Mouse (Mus musculus) forebrain, embryonic 15.5 days (tissue): ENCODE results near the gene Thsd7b. TPM values are rescaled to one million over a fixed set of nuclear protein-coding genes. Genes with fewer than 3 reads are reported as not detected.

Source experiments
- ATAC-seq: fragments of 200-750 bp; cut with Nextera tagmentation; replicated peaks from 2 replicates; pipeline ENCODE4 v1.8.0; 2017; ENCODE audit warnings: mild to moderate bottlenecking, moderate TSS enrichment, moderate library complexity
- H3K27ac ChIP-seq: fragments of 300-500 bp; sonication (generic); replicated peaks from 2 replicates; pipeline ENCODE4 v1.5.1; 2015; ENCODE audit warnings: mild to moderate bottlenecking, inconsistent platforms
- H3K27me3 ChIP-seq: fragments of 300-500 bp; sonication (generic); 2 replicates; pipeline ENCODE4 v1.6.1; 2015; ENCODE audit warnings: inconsistent platforms
- H3K36me3 ChIP-seq: fragments of 300-500 bp; sonication (generic); 2 replicates; pipeline ENCODE4 v1.6.1; 2015; ENCODE audit warnings: mild to moderate bottlenecking, inconsistent platforms
- H3K4me1 ChIP-seq: fragments of 300-500 bp; sonication (generic); 2 replicates; pipeline ENCODE4 v1.6.1; 2015; ENCODE audit warnings: inconsistent platforms
- H3K4me2 ChIP-seq: fragments of 300-500 bp; sonication (generic); replicated peaks from 2 replicates; pipeline ENCODE4 v1.6.1; 2015; ENCODE audit warnings: mild to moderate bottlenecking, inconsistent platforms
- H3K4me3 ChIP-seq: fragments of 300-500 bp; sonication (generic); 2 replicates; pipeline ENCODE4 v1.5.1; 2015; ENCODE audit warnings: mild to moderate bottlenecking, inconsistent platforms
- H3K9ac ChIP-seq: fragments of 300-500 bp; sonication (generic); replicated peaks from 2 replicates; pipeline ENCODE4 v1.6.1; 2015; ENCODE audit warnings: mild to moderate bottlenecking, inconsistent platforms
- H3K9me3 ChIP-seq: fragments of 300-500 bp; sonication (generic); 2 replicates; pipeline ENCODE4 v1.6.1; 2016; ENCODE audit warnings: inconsistent platforms
- WGBS: fragments of 180-500 bp; shearing (Covaris S2); methylation state at CpG from one replicate; pipeline ENCODE4 v1.1.7; 2015; ENCODE audit warnings: mixed read lengths; 5-methylcytosine and 5-hydroxymethylcytosine counted together
- polyA plus RNA-seq: library from polyadenylated mRNA; unstranded; fragments of >200 nt; fragmentation: Nextera tagmentation; extraction: Ambion mirVana; gene quantifications from 2 replicates; pipeline ENCODE4 v1.2.1, GENCODE M21; 2015

Gene Thsd7b
- polyA plus RNA-seq, 1 experiment from 2014 or later, result 6.2 TPM

DNA sequence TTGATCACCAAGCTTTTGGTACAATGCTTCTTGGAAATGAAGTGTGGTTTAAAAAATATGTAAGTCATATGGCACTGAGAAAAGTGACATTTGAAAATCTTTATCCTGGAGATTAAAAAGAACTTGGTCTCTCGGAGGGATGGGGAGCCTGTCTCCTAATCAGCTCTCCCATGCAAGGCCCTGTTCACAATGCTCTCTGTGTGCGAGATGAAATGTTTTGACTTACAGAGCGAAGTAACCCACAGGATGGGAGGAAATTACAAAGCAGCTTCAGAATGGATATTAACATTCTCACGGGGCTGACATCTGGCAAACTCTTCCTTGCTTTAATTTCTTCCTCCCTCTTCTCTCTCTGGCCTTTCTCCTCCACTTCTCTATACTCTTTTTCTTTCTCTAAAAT lies 405.7 kb downstream of the Thsd7b start:
- Histone ChIP-seq H3K9ac (no peak overlapping the region), H3K4me1 (peaks cover 7% of the 10 kb centered on the region), H3K27ac (no peak overlapping the region), H3K27me3 (no peaks in the 10 kb centered on the region), H3K36me3 (no peaks in the 10 kb centered on the region), H3K4me2 (no peak overlapping the region), H3K9me3 (no peaks in the 10 kb centered on the region), H3K4me3 (no peak overlapping the region)
- WGBS, result 10% methylated on average over 4 of the region's 4 CpGs
- ATAC-seq, result no peak; the same call in 1 of the 2 replicates

DNA sequence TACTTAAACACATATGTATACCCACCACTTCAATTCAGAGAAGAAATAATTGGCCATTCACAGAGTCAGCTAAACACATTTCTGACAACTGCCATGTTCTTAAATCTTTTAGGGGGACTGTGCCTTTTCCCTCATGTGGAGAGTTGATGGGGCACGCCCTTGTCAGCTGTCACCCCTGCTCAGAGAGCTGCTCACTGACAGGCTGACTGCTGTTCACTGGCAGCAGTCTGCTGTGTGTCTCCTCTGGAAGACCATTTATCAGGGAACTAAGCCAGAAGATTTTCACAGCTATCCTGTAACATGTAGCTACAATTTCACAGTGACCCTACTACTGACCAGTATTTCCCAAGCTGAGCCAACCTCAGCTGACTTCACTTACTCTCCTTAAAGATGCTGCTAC lies 432.6 kb downstream of the Thsd7b start:
- ATAC-seq, result no peak
- H3K9ac ChIP-seq, result no peak overlapping the region
- WGBS, result 61% methylated on average over 1 of the region's 1 CpGs
- no peak overlapping the region for H3K27ac ChIP-seq
- no peaks in the 10 kb centered on the region for H3K4me1 ChIP-seq
- H3K4me3 ChIP-seq, result no peak overlapping the region
- no peaks in the 10 kb centered on the region for H3K36me3 ChIP-seq
- no peak overlapping the region for H3K4me2 ChIP-seq
- no peaks in the 10 kb centered on the region for H3K9me3 ChIP-seq
- H3K27me3 ChIP-seq, result no peaks in the 10 kb centered on the region

DNA sequence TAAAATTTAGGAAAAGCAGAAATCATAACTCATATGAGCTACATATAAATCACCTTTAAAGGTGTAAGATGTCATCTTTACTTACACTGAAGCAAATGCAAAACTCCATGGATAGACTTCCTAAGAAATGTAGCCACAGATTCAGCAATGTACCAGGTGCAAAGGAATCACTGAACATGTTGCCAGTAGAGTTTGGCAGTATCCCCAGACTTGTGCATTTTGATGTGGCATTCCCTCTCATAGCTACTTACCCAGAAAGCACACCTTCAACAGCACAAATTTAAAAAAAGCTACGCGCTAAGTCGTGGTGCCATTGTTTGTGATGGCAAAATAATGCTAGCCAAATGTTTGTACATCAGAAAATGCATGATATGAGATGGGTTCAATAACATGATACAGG lies 439.6 kb downstream of the Thsd7b start:
- Histone ChIP-seq H3K4me1 (no peaks in the 10 kb centered on the region), H3K27ac (no peak overlapping the region), H3K27me3 (no peaks in the 10 kb centered on the region), H3K9me3 (no peaks in the 10 kb centered on the region), H3K36me3 (no peaks in the 10 kb centered on the region), H3K4me3 (no peak overlapping the region), H3K4me2 (no peak overlapping the region), H3K9ac (no peak overlapping the region)
- no peak for ATAC-seq
- 74% methylated on average over 3 of the region's 3 CpGs for WGBS

GRCm38 (mm10) chr1:129713571-129713970 lies 440.5 kb downstream of the Thsd7b start:
- no peaks in the 10 kb centered on the region for H3K36me3 ChIP-seq
- H3K4me2 ChIP-seq, result no peak overlapping the region
- H3K4me3 ChIP-seq, result no peak overlapping the region
- no peak overlapping the region for H3K27ac ChIP-seq
- no peaks in the 10 kb centered on the region for H3K4me1 ChIP-seq
- WGBS, result 90% methylated on average over 3 of the region's 3 CpGs
- no peaks in the 10 kb centered on the region for H3K27me3 ChIP-seq
- H3K9me3 ChIP-seq, result no peaks in the 10 kb centered on the region
- no peak for ATAC-seq
- H3K9ac ChIP-seq, result no peak overlapping the region

DNA sequence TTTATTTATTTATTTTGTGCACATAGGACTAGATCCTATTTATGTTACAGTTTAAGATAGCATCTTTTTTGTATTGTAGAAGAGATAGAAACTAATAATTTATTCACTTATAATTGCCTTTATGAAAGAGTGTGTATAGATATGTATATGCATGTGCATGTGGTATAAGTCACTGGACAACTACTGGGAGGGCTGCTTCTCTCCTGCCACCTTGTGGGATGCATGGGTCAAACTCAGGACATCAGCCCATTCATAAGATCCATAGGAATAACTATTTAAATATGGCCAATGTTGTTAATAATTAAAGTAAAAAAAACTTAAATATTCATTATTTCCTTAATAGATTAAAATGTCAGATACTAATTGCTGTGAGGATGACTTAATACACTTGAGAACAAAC lies 446.5 kb downstream of the Thsd7b start:
- Histone ChIP-seq H3K4me2 (no peak overlapping the region), H3K27me3 (no peaks in the 10 kb centered on the region)
- ATAC-seq, result no peak

DNA sequence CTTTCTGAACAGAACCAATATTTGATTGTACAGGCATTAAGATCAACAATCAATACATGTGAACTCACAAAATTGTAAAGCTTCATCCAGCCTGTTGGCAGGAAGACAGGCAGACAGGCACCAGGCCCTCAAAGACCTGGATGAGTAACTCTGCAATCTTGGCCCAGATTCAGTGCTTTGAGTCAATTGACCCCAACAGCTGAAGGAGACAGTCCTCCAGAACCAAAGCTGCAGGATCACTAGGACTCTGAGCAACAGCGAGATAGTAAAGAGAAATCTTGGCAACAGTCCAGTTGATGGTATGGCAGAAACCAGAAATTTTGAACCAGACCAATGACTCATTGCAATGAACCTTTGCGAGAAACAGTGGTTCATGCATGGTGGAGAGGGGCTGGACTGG lies 458.9 kb downstream of the Thsd7b start:
- no peak overlapping the region for H3K9ac ChIP-seq
- 95% methylated on average over 2 of the region's 2 CpGs for WGBS

More for the DNA sequence above, 446.5 kb downstream of the Thsd7b start:
- H3K27ac ChIP-seq, result no peak overlapping the region
- no peak overlapping the region for H3K9ac ChIP-seq
- H3K4me3 ChIP-seq, result no peak overlapping the region
- no peaks in the 10 kb centered on the region for H3K36me3 ChIP-seq
- no peaks in the 10 kb centered on the region for H3K9me3 ChIP-seq
- H3K4me1 ChIP-seq, result no peaks in the 10 kb centered on the region

GRCm38 (mm10) chr1:129747595-129747994 lies 474.5 kb downstream of the Thsd7b start:
- H3K27me3 ChIP-seq, result no peaks in the 10 kb centered on the region
- no peak overlapping the region for H3K4me3 ChIP-seq
- WGBS, result 63% methylated on average over 3 of the region's 3 CpGs
- H3K4me2 ChIP-seq, result no peak overlapping the region
- no peak overlapping the region for H3K9ac ChIP-seq
- ATAC-seq, result peak; percentile 32; the same call in 1 of the 2 replicates
- no peaks in the 10 kb centered on the region for H3K9me3 ChIP-seq
- H3K4me1 ChIP-seq, result no peaks in the 10 kb centered on the region
- no peaks in the 10 kb centered on the region for H3K36me3 ChIP-seq
- H3K27ac ChIP-seq, result no peak overlapping the region

More for the DNA sequence above, 458.9 kb downstream of the Thsd7b start:
- Histone ChIP-seq H3K4me3 (no peak overlapping the region), H3K9me3 (no peaks in the 10 kb centered on the region), H3K27ac (no peak overlapping the region), H3K27me3 (no peaks in the 10 kb centered on the region), H3K4me1 (no peaks in the 10 kb centered on the region), H3K36me3 (no peaks in the 10 kb centered on the region), H3K4me2 (no peak overlapping the region)
- no peak for ATAC-seq

DNA sequence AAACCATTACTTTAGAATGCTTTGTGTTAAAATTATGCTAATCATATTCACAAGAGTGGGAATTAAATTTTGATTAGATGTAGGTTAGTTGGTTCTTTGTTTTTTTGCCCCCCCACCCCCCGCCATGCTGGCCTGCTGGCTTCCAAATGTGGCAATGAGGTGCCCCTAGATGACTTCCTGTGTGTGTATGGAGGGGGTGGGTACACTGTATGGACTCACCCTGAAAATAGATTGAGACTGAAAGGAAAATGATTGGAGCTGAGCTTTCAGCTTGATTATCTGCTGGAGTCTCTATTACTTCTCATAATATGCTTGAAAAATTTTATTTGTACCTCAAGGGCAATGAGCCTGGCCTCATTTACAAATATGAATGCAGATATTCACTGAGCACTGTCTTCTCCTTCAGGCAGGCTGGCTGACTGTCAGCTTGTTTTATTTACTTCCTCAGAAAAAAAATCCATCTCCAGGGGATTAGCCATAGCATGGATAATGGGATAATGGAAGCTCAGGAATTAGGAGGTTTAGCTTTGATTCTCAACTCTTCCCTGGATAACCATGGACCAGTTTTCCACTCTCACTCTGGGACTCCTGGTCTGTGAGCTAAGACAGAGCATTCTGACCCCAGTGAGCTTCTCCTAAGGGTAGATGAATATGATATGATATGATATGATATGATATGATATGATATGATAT lies 483.6 kb downstream of the Thsd7b start:
- Histone ChIP-seq H3K27ac (no peak overlapping the region), H3K27me3 (no peaks in the 10 kb centered on the region), H3K9me3 (no peaks in the 10 kb centered on the region), H3K9ac (no peak overlapping the region), H3K36me3 (no peaks in the 10 kb centered on the region), H3K4me2 (no peak overlapping the region), H3K4me3 (no peak overlapping the region), H3K4me1 (no peaks in the 10 kb centered on the region)
- WGBS, result 52% methylated on average over 1 of the region's 1 CpGs
- no peak for ATAC-seq

DNA sequence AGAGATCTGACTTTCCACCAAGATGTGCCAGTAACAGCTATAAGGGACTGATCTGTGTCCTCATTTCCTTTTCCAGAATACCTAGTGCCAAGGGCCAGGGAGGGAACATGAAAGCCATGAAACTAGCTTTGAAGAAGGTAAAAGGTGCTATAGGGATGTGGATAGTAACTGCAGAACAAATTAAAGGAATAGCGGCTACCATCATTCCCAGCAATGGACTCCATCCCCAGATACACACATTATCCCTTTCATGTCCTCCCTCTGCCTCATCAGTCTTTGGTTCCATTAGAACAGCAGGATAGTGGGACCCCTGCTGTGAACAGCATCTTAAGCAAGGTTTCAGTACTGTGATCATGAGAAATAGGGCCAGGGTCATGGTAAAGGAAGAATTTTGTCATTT lies 485.9 kb downstream of the Thsd7b start:
- Histone ChIP-seq H3K27me3 (no peaks in the 10 kb centered on the region), H3K4me1 (no peaks in the 10 kb centered on the region), H3K9me3 (no peaks in the 10 kb centered on the region), H3K36me3 (no peaks in the 10 kb centered on the region), H3K4me2 (no peak overlapping the region), H3K27ac (no peak overlapping the region), H3K4me3 (no peak overlapping the region), H3K9ac (no peak overlapping the region)
- 74% methylated on average over 1 of the region's 1 CpGs for WGBS
- no peak for ATAC-seq

- Histone ChIP-seq H3K4me2 (no peak overlapping the region), H3K9me3 (no peaks in the 10 kb centered on the region), H3K4me3 (no peak overlapping the region), H3K36me3 (no peaks in the 10 kb centered on the region), H3K27ac (no peak overlapping the region), H3K9ac (no peak overlapping the region), H3K27me3 (no peaks in the 10 kb centered on the region), H3K4me1 (no peaks in the 10 kb centered on the region)
- no peak for ATAC-seq
- WGBS, result 97% methylated on average over 1 of the region's 1 CpGs
Observed at GRCm38 (mm10) chr1:129761234-129761633, 488.1 kb downstream of the Thsd7b start.

DNA sequence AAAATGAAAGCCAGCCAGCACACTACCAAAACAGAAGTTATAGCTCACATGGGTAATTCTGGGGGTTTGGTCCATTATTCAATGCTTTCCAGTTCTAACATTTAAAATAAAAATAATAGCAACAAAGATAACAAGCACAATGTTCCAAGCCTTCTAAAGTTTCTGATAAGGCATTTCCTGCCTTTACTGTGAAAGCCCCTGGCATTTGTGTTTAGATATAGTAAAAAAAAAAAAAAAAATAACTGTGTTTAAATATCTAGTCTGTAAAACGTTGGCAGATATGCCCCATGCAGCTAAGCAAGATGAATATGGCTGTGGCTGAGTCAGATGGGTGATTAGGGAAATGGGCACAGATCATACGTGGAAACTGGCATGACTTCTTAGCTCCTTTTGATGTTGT lies 491.6 kb downstream of the Thsd7b start:
- Histone ChIP-seq H3K9me3 (no peaks in the 10 kb centered on the region), H3K4me2 (no peak overlapping the region), H3K27me3 (no peaks in the 10 kb centered on the region), H3K27ac (no peak overlapping the region), H3K4me1 (no peaks in the 10 kb centered on the region), H3K9ac (no peak overlapping the region), H3K36me3 (no peaks in the 10 kb centered on the region), H3K4me3 (no peak overlapping the region)
- no peak for ATAC-seq
- 43% methylated on average over 2 of the region's 2 CpGs for WGBS

GRCm38 (mm10) chr1:129777055-129777454 lies 504.0 kb downstream of the Thsd7b start:
- Histone ChIP-seq H3K27me3 (no peaks in the 10 kb centered on the region), H3K4me1 (no peaks in the 10 kb centered on the region), H3K9ac (no peak overlapping the region), H3K4me2 (no peak overlapping the region), H3K27ac (no peak overlapping the region), H3K9me3 (no peaks in the 10 kb centered on the region), H3K36me3 (no peaks in the 10 kb centered on the region), H3K4me3 (no peak overlapping the region)
- no peak for ATAC-seq
- 91% methylated on average over 5 of the region's 5 CpGs for WGBS

GRCm38 (mm10) chr1:129779506-129779905 lies 506.4 kb downstream of the Thsd7b start:
- 46% methylated on average over 4 of the region's 4 CpGs for WGBS
- Histone ChIP-seq H3K4me1 (no peaks in the 10 kb centered on the region), H3K4me2 (no peak overlapping the region), H3K27me3 (no peaks in the 10 kb centered on the region), H3K9ac (no peak overlapping the region), H3K4me3 (no peak overlapping the region), H3K9me3 (no peaks in the 10 kb centered on the region), H3K36me3 (no peaks in the 10 kb centered on the region), H3K27ac (no peak overlapping the region)
- ATAC-seq, result no peak
